Mouse (Mus musculus) heart, embryonic 16.5 days (tissue): ENCODE data around the gene Lrp6. TPM values are rescaled to one million over a fixed set of nuclear protein-coding genes. Genes with fewer than 3 reads are reported as not detected.
A peak's percentile ranks its signal among the peaks of the same experiment; 100 is the strongest.

Experiments
- ATAC-seq: fragments of 200-750 bp; cut with Nextera tagmentation; replicated peaks from 2 replicates; pipeline ENCODE4 v1.8.0; 2017; ENCODE audit warnings: moderate number of reproducible peaks; ENCODE audit not compliant: insufficient read depth, low FRiP score; ENCODE audit errors: extremely low read depth
- H3K27ac ChIP-seq: fragments of 300-500 bp; sonication (generic); 2 replicates; pipeline ENCODE4 v1.5.1; 2014; ENCODE audit warnings: mild to moderate bottlenecking, low read length, control low read depth, moderate library complexity
- H3K27me3 ChIP-seq: fragments of 300-500 bp; sonication (generic); 2 replicates; pipeline ENCODE4 v1.6.1; 2014; ENCODE audit warnings: low read length, mixed read lengths; ENCODE audit not compliant: control insufficient read depth, insufficient read depth
- H3K36me3 ChIP-seq: fragments of 300-500 bp; sonication (generic); 2 replicates; pipeline ENCODE4 v1.6.1; 2014; ENCODE audit not compliant: control insufficient read depth, insufficient read depth
- H3K4me1 ChIP-seq: fragments of 300-500 bp; sonication (generic); 2 replicates; pipeline ENCODE4 v1.6.1; 2014; ENCODE audit warnings: low read length, mixed read lengths; ENCODE audit not compliant: control insufficient read depth, insufficient read depth
- H3K4me2 ChIP-seq: fragments of 300-500 bp; sonication (generic); 2 replicates; pipeline ENCODE4 v1.6.1; 2014; ENCODE audit warnings: low read depth, mild to moderate bottlenecking, control low read depth, low read length
- H3K4me3 ChIP-seq: fragments of 300-500 bp; sonication (generic); 2 replicates; pipeline ENCODE4 v1.5.1; 2014; ENCODE audit warnings: mild to moderate bottlenecking, control low read depth, low read length
- H3K9ac ChIP-seq: fragments of 300-500 bp; sonication (generic); 2 replicates; pipeline ENCODE4 v1.6.1; 2014; ENCODE audit warnings: low read length, control low read depth
- H3K9me3 ChIP-seq: fragments of 300-500 bp; sonication (generic); replicated peaks from 2 replicates; pipeline ENCODE4 v1.6.1; 2016; ENCODE audit warnings: low read length; ENCODE audit not compliant: control insufficient read depth
- WGBS: fragments of 180-500 bp; shearing (Covaris S2); extraction: QIAGEN DNeasy Blood & Tissue Kit; methylation state at CpG from one replicate; pipeline ENCODE4 v1.1.7; 2014; 5-methylcytosine and 5-hydroxymethylcytosine counted together
- polyA plus RNA-seq: library from polyadenylated mRNA; unstranded; fragments of >200 nt; fragmentation: Nextera tagmentation; extraction: Ambion mirVana; gene quantifications from 2 replicates; pipeline ENCODE4 v1.2.1, GENCODE M21; 2015

The Lrp6 gene
- polyA plus RNA-seq, 1 experiment from 2014 or later: 21.1 TPM

- 46% methylated on average over 10 of the region's 10 CpGs for WGBS
- Histone ChIP-seq H3K4me2 (no peak overlapping the region), H3K27ac (no peak overlapping the region), H3K4me3 (no peak overlapping the region), H3K27me3 (no peaks in the 10 kb centered on the region), H3K36me3 (peaks cover 8% of the 10 kb centered on the region; the same call in 1 of the 2 replicates), H3K9ac (no peak overlapping the region), H3K9me3 (no peaks in the 10 kb centered on the region), H3K4me1 (peaks cover 16% of the 10 kb centered on the region)
- no peak for ATAC-seq
These were observed 66.2 kb downstream of the Lrp6 start for GRCm38 (mm10) chr6:134500381-134501162.

- H3K4me3 ChIP-seq: no peak overlapping the region
- H3K9me3 ChIP-seq: no peaks in the 10 kb centered on the region
- no peaks in the 10 kb centered on the region for H3K27me3 ChIP-seq
- H3K4me1 ChIP-seq: peaks cover 18% of the 10 kb centered on the region
- H3K9ac ChIP-seq: no peak overlapping the region
- 64% methylated on average over 2 of the region's 2 CpGs for WGBS
- H3K4me2 ChIP-seq: no peak overlapping the region
- no peak overlapping the region for H3K27ac ChIP-seq
- ATAC-seq: no peak
- H3K36me3 ChIP-seq: peaks cover 8% of the 10 kb centered on the region; the same call in 1 of the 2 replicates
These were observed 67.7 kb downstream of the Lrp6 start for GRCm38 (mm10) chr6:134499089-134499488.

- no peak for ATAC-seq
These were observed 68.2 kb downstream of the Lrp6 start for GRCm38 (mm10) chr6:134498518-134498917.

GRCm38 (mm10) chr6:134494828-134495698, 71.7 kb downstream of the Lrp6 start:
- peaks cover 8% of the 10 kb centered on the region; the same call in 1 of the 2 replicates for H3K36me3 ChIP-seq
- WGBS: 67% methylated on average over 8 of the region's 8 CpGs
- no peaks in the 10 kb centered on the region for H3K27me3 ChIP-seq
- H3K4me2 ChIP-seq: no peak overlapping the region
- H3K9me3 ChIP-seq: no peaks in the 10 kb centered on the region
- H3K4me1 ChIP-seq: peaks cover 9% of the 10 kb centered on the region
- ATAC-seq: no peak; the same call in 1 of the 2 replicates
- H3K27ac ChIP-seq: peak overlapping the region; percentile 31; the same call in 1 of the 2 replicates
- H3K9ac ChIP-seq: no peak overlapping the region
- no peak overlapping the region for H3K4me3 ChIP-seq

More at GRCm38 (mm10) chr6:134498518-134498917, 68.2 kb downstream of the Lrp6 start:
- Histone ChIP-seq H3K27ac (no peak overlapping the region), H3K4me3 (no peak overlapping the region), H3K36me3 (peaks cover 8% of the 10 kb centered on the region; the same call in 1 of the 2 replicates), H3K4me1 (peaks cover 18% of the 10 kb centered on the region), H3K4me2 (no peak overlapping the region), H3K9ac (no peak overlapping the region), H3K9me3 (no peaks in the 10 kb centered on the region), H3K27me3 (no peaks in the 10 kb centered on the region)

GRCm38 (mm10) chr6:134489637-134490036, 77.1 kb downstream of the Lrp6 start:
- H3K27ac ChIP-seq: peak overlapping the region; percentile 2; the same call in 1 of the 2 replicates

GRCm38 (mm10) chr6:134489130-134489529, 77.6 kb downstream of the Lrp6 start:
- H3K9ac ChIP-seq: no peak overlapping the region

More at GRCm38 (mm10) chr6:134489637-134490036, 77.1 kb downstream of the Lrp6 start:
- Histone ChIP-seq H3K36me3 (peaks cover 10% of the 10 kb centered on the region; the same call in 1 of the 2 replicates), H3K4me1 (peaks cover 11% of the 10 kb centered on the region; the same call in 1 of the 2 replicates), H3K9ac (no peak overlapping the region), H3K4me3 (no peak overlapping the region), H3K27me3 (no peaks in the 10 kb centered on the region), H3K4me2 (peak overlapping the region; percentile 24; the same call in 1 of the 2 replicates), H3K9me3 (no peaks in the 10 kb centered on the region)
- 29% methylated on average over 9 of the region's 9 CpGs for WGBS
- peak; percentile 52; the same call in 1 of the 2 replicates for ATAC-seq

GRCm38 (mm10) chr6:134486318-134486717, 80.4 kb downstream of the Lrp6 start:
- H3K27me3 ChIP-seq: no peaks in the 10 kb centered on the region
- peaks cover 11% of the 10 kb centered on the region; the same call in 1 of the 2 replicates for H3K4me1 ChIP-seq
- ATAC-seq: no peak
- H3K4me3 ChIP-seq: no peak overlapping the region
- H3K27ac ChIP-seq: no peak overlapping the region
- H3K4me2 ChIP-seq: no peak overlapping the region
- no peak overlapping the region for H3K9ac ChIP-seq
- H3K36me3 ChIP-seq: peaks cover 13% of the 10 kb centered on the region; the same call in 1 of the 2 replicates
- H3K9me3 ChIP-seq: no peaks in the 10 kb centered on the region
- 89% methylated on average over 9 of the region's 9 CpGs for WGBS

More at GRCm38 (mm10) chr6:134489130-134489529, 77.6 kb downstream of the Lrp6 start:
- no peak overlapping the region for H3K27ac ChIP-seq
- H3K27me3 ChIP-seq: no peaks in the 10 kb centered on the region
- WGBS: 87% methylated on average over 4 of the region's 4 CpGs
- H3K4me1 ChIP-seq: peaks cover 11% of the 10 kb centered on the region; the same call in 1 of the 2 replicates
- peaks cover 10% of the 10 kb centered on the region; the same call in 1 of the 2 replicates for H3K36me3 ChIP-seq
- H3K4me2 ChIP-seq: no peak overlapping the region
- H3K9me3 ChIP-seq: no peaks in the 10 kb centered on the region
- no peak overlapping the region for H3K4me3 ChIP-seq
- no peak for ATAC-seq

GRCm38 (mm10) chr6:134479481-134479880, 87.3 kb downstream of the Lrp6 start:
- H3K4me3 ChIP-seq: no peak overlapping the region
- H3K9ac ChIP-seq: no peak overlapping the region
- peaks cover 20% of the 10 kb centered on the region for H3K36me3 ChIP-seq
- WGBS: 85% methylated on average over 10 of the region's 10 CpGs
- H3K9me3 ChIP-seq: no peaks in the 10 kb centered on the region
- H3K27me3 ChIP-seq: no peaks in the 10 kb centered on the region
- ATAC-seq: no peak
- H3K27ac ChIP-seq: no peak overlapping the region
- peaks cover 9% of the 10 kb centered on the region for H3K4me1 ChIP-seq
- H3K4me2 ChIP-seq: no peak overlapping the region
